Mouse (Mus musculus) MEL (cell line): ENCODE data around the gene Arpc5. TPM values are rescaled to one million over a fixed set of nuclear protein-coding genes. Genes with fewer than 3 reads are reported as not detected.
"Not testable (repeated sequence)": the region's sequence is repeated elsewhere in the genome, so short reads cannot be mapped to it uniquely, and the experiment has no call there.

ENCODE experiments used
- DNase-seq: peaks from one replicate; pipeline ENCODE4 v3.0.0; 2011; ENCODE audit warnings: low read depth, low spot score
- H3K27ac ChIP-seq: 2 replicates; pipeline ENCODE4 v1.5.1; 2012; ENCODE audit warnings: low read depth, mild to moderate bottlenecking, control low read depth, low read length, moderate library complexity; ENCODE audit not compliant: control insufficient read depth
- H3K27me3 ChIP-seq, 2 experiments: fragments of 150-350 bp in 1 of 2; sonication (generic) in 1 of 2; 2 replicates each; pipeline ENCODE4 v1.6.1; 2012; ENCODE audit warnings: low read length in 2 of 2, mild to moderate bottlenecking in 2 of 2, improper control_type of control experiment in 1 of 2, moderate library complexity in 1 of 2; ENCODE audit not compliant: insufficient read depth in 2 of 2, control insufficient read depth in 1 of 2
- H3K36me3 ChIP-seq, 2 experiments: 2 replicates each; pipeline ENCODE4 v1.6.1; 2012 to 2014; ENCODE audit warnings: low read length in 2 of 2, improper control_type of control experiment in 1 of 2, inconsistent platforms in 1 of 2, mild to moderate bottlenecking in 1 of 2; ENCODE audit not compliant: insufficient read depth in 2 of 2, control insufficient read depth in 1 of 2
- H3K4me1 ChIP-seq, 2 experiments: fragments of 150-350 bp in 1 of 2; sonication (generic) in 1 of 2; 2 replicates each; pipeline ENCODE4 v1.6.1; 2012; ENCODE audit warnings: low read length in 2 of 2, improper control_type of control experiment in 1 of 2, mild to moderate bottlenecking in 1 of 2; ENCODE audit not compliant: insufficient read depth in 2 of 2, control insufficient read depth in 1 of 2
- H3K4me3 ChIP-seq, 2 experiments: fragments of 150-350 bp in 1 of 2; sonication (generic) in 1 of 2; 2 replicates each; pipeline ENCODE4 v1.5.1; 2012; ENCODE audit warnings: low read depth in 2 of 2, low read length in 2 of 2, mild to moderate bottlenecking in 2 of 2, moderate library complexity in 2 of 2, control low read depth in 1 of 2, improper control_type of control experiment in 1 of 2; ENCODE audit not compliant: control insufficient read depth in 1 of 2, insufficient read depth in 1 of 2
- H3K79me2 ChIP-seq: 2 replicates; pipeline ENCODE4 v1.6.1; 2012; ENCODE audit warnings: mild to moderate bottlenecking, low read length, moderate library complexity; ENCODE audit not compliant: control insufficient read depth, poor library complexity, insufficient read depth
- H3K9ac ChIP-seq: 2 replicates; pipeline ENCODE4 v1.6.1; 2012; ENCODE audit warnings: low read depth, mild to moderate bottlenecking, control low read depth, low read length, moderate library complexity; ENCODE audit not compliant: control insufficient read depth, poor library complexity, severe bottlenecking
- H3K9me3 ChIP-seq: fragments of 150-350 bp; sonication (generic); replicated peaks from 2 replicates; pipeline ENCODE4 v1.6.1; 2012; ENCODE audit warnings: mild to moderate bottlenecking, low read length, improper control_type of control experiment, moderate library complexity; ENCODE audit not compliant: insufficient read depth
- BHLHE40 ChIP-seq: IDR thresholded peaks from 2 replicates; pipeline ENCODE4 v1.6.1; 2012; ENCODE audit warnings: low read depth, mild to moderate bottlenecking, inconsistent platforms, low read length, improper control_type of control experiment, borderline replicate concordance
- CHD1 ChIP-seq: IDR thresholded peaks from 2 replicates; pipeline ENCODE4 v1.6.1; 2012; ENCODE audit warnings: low read depth, mild to moderate bottlenecking, inconsistent platforms, low read length, improper control_type of control experiment
- CTCF ChIP-seq, 3 experiments: IDR thresholded peaks in 2 of 3; conservative IDR thresholded peaks in 1 of 3; 2 replicates each; pipeline ENCODE4 v1.5.1; 2011 to 2012; ENCODE audit warnings: low read length in 3 of 3, low read depth in 2 of 3, mild to moderate bottlenecking in 2 of 3, improper control_type of control experiment in 1 of 3, inconsistent platforms in 1 of 3, mixed read lengths in 1 of 3, moderate library complexity in 1 of 3; ENCODE audit not compliant: control insufficient read depth in 1 of 3, insufficient read depth in 1 of 3, poor library complexity in 1 of 3, severe bottlenecking in 1 of 3
- ELF1 ChIP-seq: IDR thresholded peaks from 2 replicates; pipeline ENCODE4 v1.6.1; 2014; ENCODE audit warnings: low read depth, mild to moderate bottlenecking, inconsistent platforms, low read length, improper control_type of control experiment, moderate library complexity
- GABPA ChIP-seq: IDR thresholded peaks from 2 replicates; pipeline ENCODE4 v1.6.1; 2012; ENCODE audit warnings: low read depth, mild to moderate bottlenecking, inconsistent platforms, low read length, improper control_type of control experiment, moderate library complexity
- GATA1 ChIP-seq: IDR thresholded peaks from 2 replicates; pipeline ENCODE4 v1.6.1; 2011; ENCODE audit warnings: low read depth, low read length, improper control_type of control experiment
- MAFK ChIP-seq: IDR thresholded peaks from 2 replicates; pipeline ENCODE4 v1.6.1; 2011; ENCODE audit warnings: low read depth, mild to moderate bottlenecking, low read length, improper control_type of control experiment, borderline replicate concordance
- MAX ChIP-seq: IDR thresholded peaks from 2 replicates; pipeline ENCODE4 v1.6.1; 2011; ENCODE audit warnings: low read length, improper control_type of control experiment
- MEF2A ChIP-seq: IDR thresholded peaks from 2 replicates; pipeline ENCODE4 v1.6.1; 2014; ENCODE audit warnings: low read depth, mild to moderate bottlenecking, inconsistent platforms, low read length, improper control_type of control experiment; ENCODE audit not compliant: poor library complexity, insufficient replicate concordance, severe bottlenecking; ENCODE audit errors: extremely low read depth
- MYC ChIP-seq: IDR thresholded peaks from 2 replicates; pipeline ENCODE4 v1.6.1; 2011; ENCODE audit warnings: low read depth, mild to moderate bottlenecking, low read length, improper control_type of control experiment, moderate library complexity
- POLR2A ChIP-seq, 2 experiments: IDR thresholded peaks; 2 replicates each; pipeline ENCODE4 v1.6.1; 2011 to 2012; ENCODE audit warnings: low read length in 2 of 2, mild to moderate bottlenecking in 2 of 2, control low read depth in 1 of 2, improper control_type of control experiment in 1 of 2, low read depth in 1 of 2, moderate library complexity in 1 of 2; ENCODE audit not compliant: control insufficient read depth in 1 of 2, insufficient read depth in 1 of 2, poor library complexity in 1 of 2
- POLR2AphosphoS5 ChIP-seq: IDR thresholded peaks from 2 replicates; pipeline ENCODE4 v1.6.1; 2012; ENCODE audit warnings: low read depth, borderline replicate concordance, mild to moderate bottlenecking, inconsistent platforms, low read length, moderate library complexity, mixed read lengths
- RAD21 ChIP-seq: IDR thresholded peaks from 2 replicates; pipeline ENCODE4 v1.6.1; 2011; ENCODE audit warnings: mild to moderate bottlenecking, low read depth, low read length, improper control_type of control experiment
- SIN3A ChIP-seq: IDR thresholded peaks from 2 replicates; pipeline ENCODE4 v1.6.1; 2012; ENCODE audit warnings: low read length, improper control_type of control experiment, inconsistent platforms
- SMC3 ChIP-seq: IDR thresholded peaks from 2 replicates; pipeline ENCODE4 v1.6.1; 2011; ENCODE audit warnings: low read depth, low read length, improper control_type of control experiment
- TAL1 ChIP-seq: IDR thresholded peaks from 2 replicates; pipeline ENCODE4 v1.6.1; 2012; ENCODE audit warnings: mild to moderate bottlenecking, inconsistent platforms, low read length, moderate library complexity, mixed read lengths
- TCF12 ChIP-seq: IDR thresholded peaks from 2 replicates; pipeline ENCODE4 v1.6.1; 2014; ENCODE audit warnings: low read depth, mild to moderate bottlenecking, inconsistent platforms, low read length, improper control_type of control experiment, moderate library complexity
- ZC3H11A ChIP-seq: IDR thresholded peaks from 2 replicates; pipeline ENCODE4 v1.6.1; 2012; ENCODE audit warnings: low read depth, mild to moderate bottlenecking, inconsistent platforms, low read length, improper control_type of control experiment
- ZKSCAN1 ChIP-seq: IDR thresholded peaks from 2 replicates; pipeline ENCODE4 v1.6.1; 2012; ENCODE audit warnings: low read depth, mild to moderate bottlenecking, inconsistent platforms, low read length, improper control_type of control experiment, moderate library complexity
- ZMIZ1 ChIP-seq: IDR thresholded peaks from 2 replicates; pipeline ENCODE4 v1.6.1; 2012; ENCODE audit warnings: low read depth, mild to moderate bottlenecking, inconsistent platforms, low read length, improper control_type of control experiment, moderate library complexity
- polyA plus RNA-seq, 2 experiments: library from polyadenylated mRNA; stranded (reverse) in 1 of 2; unstranded in 1 of 2; fragments of >175 nt in 1 of 2; fragments of >200 nt in 1 of 2; gene quantifications; 2 replicates each; pipeline versions ENCODE4 v1.2.1 to v1.2.4; 2012; ENCODE audit warnings: low replicate concordance in 2 of 2, low read depth in 1 of 2; ENCODE audit not compliant: insufficient read length in 2 of 2, insufficient read depth in 1 of 2, missing spikeins in 1 of 2
- total RNA-seq: library from RNA; depleted of rRNA; stranded (reverse); fragments of 300-350 nt; gene quantifications from 2 replicates; pipeline ENCODE4 v1.2.3, GENCODE M21; 2012

Arpc5 gene
- total and polyA plus RNA-seq, 3 experiments: 119 to 145 TPM; not detected in 1

- no peaks in the 10 kb centered on the region for H3K9me3 ChIP-seq
- TF ChIP-seq SMC3 (peak; percentile 73), ZC3H11A (peak; percentile 31; the same call in 1 of the 2 replicates), SIN3A (peak; percentile 34; the same call in 1 of the 2 replicates), RAD21 (peak; percentile 72), ZKSCAN1 (no peak), GATA1 (peak; percentile 47; the same call in 1 of the 2 replicates), CTCF (IDR thresholded peaks at IDR 0.05 in 2 of 3, conservative IDR thresholded peaks at IDR 0.05 in 1 of 3; ENCODE audit: control insufficient read depth in 1 of 3, insufficient read depth in 1 of 3, low read depth in 2 of 3, low read length in 3 of 3, poor library complexity in 1 of 3, severe bottlenecking in 1 of 3) (peak; percentile 87 to 94 (median 89)), MAFK (no peak)
- TF ChIP-seq, all 39 proteins: peak for 6
- peaks cover 0 to 7% of the 10 kb centered on the region in 2 experiments; a peak in 2 of 4 replicates for H3K4me1 ChIP-seq
- H3K27me3 ChIP-seq: no peaks in the 10 kb centered on the region
- H3K9ac ChIP-seq: peak overlapping the region; percentile 28; the same call in 1 of the 2 replicates
- H3K4me3 ChIP-seq: peak overlapping the region; percentile 36 to 43
- peak; percentile 84 for DNase-seq
- peaks cover 2 to 4% of the 10 kb centered on the region in 2 experiments; a peak in 3 of 4 replicates for H3K36me3 ChIP-seq
- no peak overlapping the region for H3K27ac ChIP-seq
- H3K79me2 ChIP-seq: no peaks in the 10 kb centered on the region
These were observed 12.9 kb downstream of the Arpc5 start for GRCm38 (mm10) chr1:152779071-152779737.

GRCm38 (mm10) chr1:152784620-152785019 is 18.3 kb downstream of the Arpc5 start:
- Histone ChIP-seq H3K9ac (no peak overlapping the region), H3K27me3 (no peaks in the 10 kb centered on the region), H3K27ac (no peak overlapping the region), H3K4me3 (no peak overlapping the region), H3K4me1 (no peaks in the 10 kb centered on the region), H3K79me2 (no peaks in the 10 kb centered on the region), H3K36me3 (no peaks in the 10 kb centered on the region), H3K9me3 (no peaks in the 10 kb centered on the region)
- no peak for DNase-seq
- TF ChIP-seq MAX (no peak), ZMIZ1 (no peak), ZC3H11A (no peak), MAFK (no peak), TCF12 (no peak), POLR2AphosphoS5 (no peak), SMC3 (no peak), BHLHE40 (no peak), TAL1 (no peak), ELF1 (no peak), MEF2A (no peak), GABPA (no peak), MYC (no peak), POLR2A (IDR thresholded peaks at IDR 0.05; ENCODE audit: control insufficient read depth in 1 of 2, insufficient read depth in 1 of 2, low read depth in 1 of 2, low read length in 2 of 2, poor library complexity in 1 of 2) (no peak), RAD21 (no peak), CHD1 (no peak)

GRCm38 (mm10) chr1:152785446-152785845 is 19.1 kb downstream of the Arpc5 start:
- not testable (repeated sequence) for H3K27ac ChIP-seq, H3K4me1 ChIP-seq, H3K4me3 ChIP-seq, H3K79me2 ChIP-seq, H3K9ac ChIP-seq, H3K27me3 ChIP-seq, H3K9me3 ChIP-seq, DNase-seq, H3K36me3 ChIP-seq
